Mouse (Mus musculus): ENCODE measurements around the gene Slc27a1. TPM values are rescaled to one million over a fixed set of nuclear protein-coding genes. Genes with fewer than 3 reads are reported as not detected.

Gene Slc27a1
- total RNA-seq, 1 experiment from 2014 or later = 167 TPM

GRCm38 (mm10) chr8:71625088-71625487 is 56.4 kb downstream of the Slc27a1 start:
- DNase-seq = no peak

DNA sequence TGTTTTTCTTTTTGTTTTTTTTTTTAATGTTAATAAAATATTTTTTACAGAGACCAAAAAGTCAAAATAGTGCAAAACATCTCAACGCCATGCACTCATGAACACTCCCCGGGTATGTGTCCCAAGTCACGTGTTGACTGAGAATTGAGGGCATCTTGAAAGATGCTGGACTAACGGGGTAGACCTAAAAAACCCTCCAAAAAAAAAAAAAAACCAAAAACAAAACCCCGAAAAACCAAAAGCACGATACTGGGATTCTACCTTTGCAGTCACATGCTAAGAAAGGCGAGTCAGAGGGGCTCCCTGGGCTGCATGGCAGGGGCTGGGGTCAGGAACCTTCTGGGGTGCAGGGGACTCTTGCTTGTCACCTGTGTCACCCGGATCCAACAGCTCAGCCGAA is 58.1 kb downstream of the Slc27a1 start:
- DNase-seq = no peak

DNA sequence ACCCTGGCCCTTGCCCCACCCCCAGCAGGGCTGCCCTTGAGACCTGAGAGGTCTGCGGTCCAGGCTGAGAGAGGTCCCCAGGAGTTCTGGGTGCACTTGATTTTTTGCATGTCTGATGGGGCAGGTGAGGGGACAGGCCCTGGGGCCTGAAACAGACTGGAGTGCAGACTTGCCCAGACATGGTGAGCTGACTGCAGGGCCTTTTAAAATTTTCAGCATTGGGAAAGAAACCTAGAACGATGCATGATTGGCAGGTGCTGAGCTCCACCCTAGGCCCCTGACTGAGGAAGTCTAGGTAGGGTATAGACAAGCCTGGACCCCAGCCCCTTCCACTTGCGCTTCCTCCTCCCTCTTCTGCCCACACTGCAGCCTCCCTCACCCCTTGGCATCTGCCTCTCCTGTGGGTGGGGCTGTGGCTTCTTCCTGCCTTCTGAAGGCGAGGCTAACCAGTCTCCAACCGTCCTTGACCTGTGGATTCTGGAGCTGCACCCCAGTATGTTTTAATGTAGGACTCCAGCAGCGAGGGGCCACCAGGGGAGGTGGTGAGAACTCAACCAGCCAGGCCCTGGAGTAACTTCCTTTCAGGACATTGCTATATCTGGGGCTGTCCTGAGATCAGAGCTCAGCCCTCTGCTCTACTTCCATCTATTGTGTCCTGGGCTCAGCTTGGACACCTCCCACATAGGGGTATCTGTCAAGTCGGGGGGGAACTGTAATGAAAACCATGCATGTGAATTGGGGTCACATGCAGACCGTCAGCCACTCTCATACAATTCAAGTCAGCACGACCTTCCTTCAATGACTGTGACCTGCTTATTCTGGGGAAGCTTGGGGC is 58.8 kb downstream of the Slc27a1 start:
- DNase-seq = no peak

DNA sequence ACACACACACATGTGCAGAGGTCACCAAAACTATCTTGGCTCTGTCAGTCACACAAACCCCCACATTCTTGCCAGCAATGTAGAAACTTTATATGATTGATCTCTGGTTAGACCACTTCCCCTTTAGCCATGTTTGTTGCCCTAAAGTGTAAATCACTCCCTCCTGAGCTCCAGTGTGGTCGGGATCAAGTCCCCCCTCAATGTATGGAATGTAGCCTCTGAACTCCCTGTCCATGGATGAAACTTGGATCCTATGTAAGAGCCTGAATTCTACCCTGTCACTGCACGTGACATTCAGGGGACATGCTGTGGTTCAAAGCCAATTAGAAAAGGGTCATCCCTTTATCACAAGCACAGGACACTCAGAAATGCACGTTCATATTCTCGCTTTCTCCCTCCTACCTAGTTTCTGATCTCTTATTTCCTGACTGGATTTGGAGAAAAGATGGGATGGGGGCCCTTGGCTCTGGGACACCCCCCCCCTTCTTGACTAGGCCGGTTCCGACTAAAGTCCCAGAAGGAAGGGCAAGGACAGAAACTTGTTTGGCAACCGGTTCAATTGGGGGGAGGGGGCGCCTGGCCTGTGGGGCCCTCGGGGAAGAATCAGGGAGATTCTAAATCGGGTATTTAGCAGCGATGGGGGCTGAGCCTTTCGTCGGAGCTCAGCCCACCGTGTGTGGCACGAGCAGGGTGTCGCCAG is 59.9 kb downstream of the Slc27a1 start:
- no peak for DNase-seq

GRCm38 (mm10) chr8:71629096-71629697 is 60.5 kb downstream of the Slc27a1 start:
- DNase-seq = peak; percentile 98

DNA sequence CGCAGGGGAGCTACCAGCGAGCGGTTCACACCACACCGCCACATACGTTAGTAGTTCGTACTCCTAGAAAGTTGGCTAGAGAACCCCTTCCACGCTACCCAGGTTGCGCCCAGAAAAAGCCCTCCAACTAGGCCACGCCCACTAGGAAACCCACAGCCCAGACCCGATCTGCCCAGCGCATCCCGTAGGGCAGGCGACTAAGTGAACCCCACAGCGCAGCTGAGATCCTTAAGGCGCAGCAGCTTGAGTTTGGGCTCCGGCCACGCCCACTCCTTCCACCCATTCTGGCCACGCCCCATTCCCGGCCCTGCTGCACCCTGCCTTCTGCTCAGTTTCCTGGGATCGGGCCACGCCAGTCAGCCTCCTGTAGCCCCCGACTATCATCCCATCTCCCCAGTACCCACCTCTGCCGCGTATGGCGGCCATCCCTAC is 61.1 kb downstream of the Slc27a1 start:
- DNase-seq = peak; percentile 71

DNA sequence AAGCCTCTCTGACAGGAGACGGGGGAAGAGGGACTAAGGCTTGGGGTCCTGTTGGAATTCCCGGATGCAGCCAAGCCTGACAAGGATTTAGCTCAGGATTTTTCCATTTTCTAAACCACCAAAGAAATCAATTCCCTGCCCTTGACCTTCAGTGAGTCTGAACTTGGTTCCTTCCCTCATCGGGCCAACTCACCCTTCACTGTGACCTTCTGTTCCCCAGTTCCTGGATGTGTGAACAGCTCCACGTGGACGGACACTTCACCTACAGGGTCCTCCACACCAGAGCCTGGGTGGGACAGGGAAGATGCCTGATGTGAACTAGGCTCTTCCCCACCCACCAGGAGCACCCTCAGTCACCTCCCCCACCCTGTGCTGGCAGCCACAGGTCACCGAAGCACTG is 62.1 kb downstream of the Slc27a1 start:
- DNase-seq = no peak

GRCm38 (mm10) chr8:71631897-71632296 is 63.2 kb downstream of the Slc27a1 start:
- DNase-seq = no peak

GRCm38 (mm10) chr8:71633164-71633563 is 64.5 kb downstream of the Slc27a1 start:
- DNase-seq = peak; percentile 80

- peak; percentile 74 for DNase-seq
These were observed 65.4 kb downstream of the Slc27a1 start for GRCm38 (mm10) chr8:71633981-71634667.

Small RNA genes lying within 50 kb of the gene (microRNA-seq; reads per million reads assigned to microRNA genes)
- 0.71 to 1.0 reads per million in 2 experiments for gene Mir6769b

Other genes starting within 250 kb of the Slc27a1 start
- 168 and 199 TPM in 2 replicates for gene Use1, start 202.0 kb upstream of the Slc27a1 start, total RNA-seq (2021)
- gene Ocel1, start 197.6 kb upstream of the Slc27a1 start, total RNA-seq (2021) = 18.7 and 20.7 TPM in 2 replicates
- gene Nr2f6, start 186.9 kb upstream of the Slc27a1 start, total RNA-seq (2021) = 64.5 and 75.8 TPM in 2 replicates
- 20.6 and 25.8 TPM in 2 replicates for gene Ushbp1, start 173.1 kb upstream of the Slc27a1 start, total RNA-seq (2021)
- 105 and 116 TPM in 2 replicates for gene Babam1, start 172.0 kb upstream of the Slc27a1 start, total RNA-seq (2021)
- 3.2 and 4.1 TPM in 2 replicates for gene Ankle1, start 162.9 kb upstream of the Slc27a1 start, total RNA-seq (2021)
- gene Abhd8, start 105.2 kb upstream of the Slc27a1 start, total RNA-seq (2021) = 63.0 and 82.8 TPM in 2 replicates
- 109 and 113 TPM in 2 replicates for gene Mrpl34, start 103.9 kb upstream of the Slc27a1 start, total RNA-seq (2021)
- 62.5 and 64.7 TPM in 2 replicates for gene Dda1, start 99.7 kb upstream of the Slc27a1 start, total RNA-seq (2021)
- 17.3 and 23.3 TPM in 2 replicates for gene Ano8, start 82.9 kb upstream of the Slc27a1 start, total RNA-seq (2021)
- gene Gtpbp3, start 80.8 kb upstream of the Slc27a1 start, total RNA-seq (2021) = 26.5 and 28.7 TPM in 2 replicates
- gene Plvap, start 57.1 kb upstream of the Slc27a1 start, total RNA-seq (2021) = 167 and 192 TPM in 2 replicates
- gene Ccdc194, start 43.2 kb upstream of the Slc27a1 start, total RNA-seq (2021) = not detected in 2 replicates
- 66.0 and 70.2 TPM in 2 replicates for gene Bst2, start 31.4 kb upstream of the Slc27a1 start, total RNA-seq (2021)
- gene Mvb12a, start 26.0 kb upstream of the Slc27a1 start, total RNA-seq (2021) = 62.3 and 73.7 TPM in 2 replicates
- gene Tmem221, start 10.0 kb upstream of the Slc27a1 start, total RNA-seq (2021) = 5.0 and 8.9 TPM in 2 replicates
- 1.1 TPM in 2 replicates for gene Nxnl1, start 2.3 kb upstream of the Slc27a1 start, total RNA-seq (2021)
- 145 and 153 TPM in 2 replicates for gene Pgls, start 23.3 kb downstream of the Slc27a1 start, total RNA-seq (2021)
- gene Fam129c, start 28.8 kb downstream of the Slc27a1 start, total RNA-seq (2021) = 4.0 TPM in 2 replicates
- 64.6 and 66.2 TPM in 2 replicates for gene Colgalt1, start 42.1 kb downstream of the Slc27a1 start, total RNA-seq (2021)
- 8.3 and 8.4 TPM in 2 replicates for gene Unc13a, start 102.9 kb downstream of the Slc27a1 start, total RNA-seq (2021)
- 11.7 and 14.3 TPM in 2 replicates for gene Jak3, start 107.4 kb downstream of the Slc27a1 start, total RNA-seq (2021)
- 6.1 and 7.8 TPM in 2 replicates for gene Insl3, start 120.3 kb downstream of the Slc27a1 start, total RNA-seq (2021)
- 3.7 and 4.8 TPM in 2 replicates for gene B3gnt3, start 132.9 kb downstream of the Slc27a1 start, total RNA-seq (2021)
- gene Fcho1, start 156.8 kb downstream of the Slc27a1 start, total RNA-seq (2021) = 2.2 and 2.6 TPM in 2 replicates